Mouse (Mus musculus) forebrain, embryonic 16.5 days (tissue): ENCODE measurements around the gene Sytl1. TPM values are rescaled to one million over a fixed set of nuclear protein-coding genes. Genes with fewer than 3 reads are reported as not detected.
A peak's percentile ranks its signal among the peaks of the same experiment; 100 is the strongest.

ENCODE experiments used
- ATAC-seq: fragments of 200-750 bp; cut with Nextera tagmentation; 2 replicates; pipeline ENCODE4 v1.8.0; 2017; ENCODE audit warnings: mild to moderate bottlenecking, moderate library complexity
- H3K27ac ChIP-seq: fragments of 300-500 bp; sonication (generic); 2 replicates; pipeline ENCODE4 v1.5.1; 2014; ENCODE audit warnings: low read length, control low read depth
- H3K27me3 ChIP-seq: fragments of 300-500 bp; sonication (generic); replicated peaks from 2 replicates; pipeline ENCODE4 v1.6.1; 2014; ENCODE audit warnings: low read length; ENCODE audit not compliant: control insufficient read depth, insufficient read depth
- H3K36me3 ChIP-seq: fragments of 300-500 bp; sonication (generic); 2 replicates; pipeline ENCODE4 v1.6.1; 2014; ENCODE audit not compliant: control insufficient read depth, insufficient read depth
- H3K4me1 ChIP-seq: fragments of 300-500 bp; sonication (generic); replicated peaks from 2 replicates; pipeline ENCODE4 v1.6.1; 2014; ENCODE audit warnings: low read length; ENCODE audit not compliant: control insufficient read depth, insufficient read depth
- H3K4me2 ChIP-seq: fragments of 300-500 bp; sonication (generic); 2 replicates; pipeline ENCODE4 v1.6.1; 2014; ENCODE audit warnings: mild to moderate bottlenecking, low read length, control low read depth
- H3K4me3 ChIP-seq: fragments of 300-500 bp; sonication (generic); replicated peaks from 2 replicates; pipeline ENCODE4 v1.5.1; 2014; ENCODE audit warnings: mild to moderate bottlenecking, low read length, control low read depth
- H3K9ac ChIP-seq: fragments of 300-500 bp; sonication (generic); replicated peaks from 2 replicates; pipeline ENCODE4 v1.6.1; 2014; ENCODE audit warnings: low read depth, low read length, control low read depth
- H3K9me3 ChIP-seq: fragments of 300-500 bp; sonication (generic); 2 replicates; pipeline ENCODE4 v1.6.1; 2016; ENCODE audit warnings: low read length; ENCODE audit not compliant: control insufficient read depth
- WGBS: fragments of 180-500 bp; shearing (Covaris S2); extraction: QIAGEN DNeasy Blood & Tissue Kit; methylation state at CpG from one replicate; pipeline ENCODE4 v1.1.7; 2014; 5-methylcytosine and 5-hydroxymethylcytosine counted together
- polyA plus RNA-seq: library from polyadenylated mRNA; unstranded; fragments of >200 nt; fragmentation: Nextera tagmentation; extraction: Ambion mirVana; gene quantifications from 2 replicates; pipeline ENCODE4 v1.2.1, GENCODE M21; 2015

The Sytl1 gene
- polyA plus RNA-seq, 1 experiment from 2014 or later = 0.52 TPM

DNA sequence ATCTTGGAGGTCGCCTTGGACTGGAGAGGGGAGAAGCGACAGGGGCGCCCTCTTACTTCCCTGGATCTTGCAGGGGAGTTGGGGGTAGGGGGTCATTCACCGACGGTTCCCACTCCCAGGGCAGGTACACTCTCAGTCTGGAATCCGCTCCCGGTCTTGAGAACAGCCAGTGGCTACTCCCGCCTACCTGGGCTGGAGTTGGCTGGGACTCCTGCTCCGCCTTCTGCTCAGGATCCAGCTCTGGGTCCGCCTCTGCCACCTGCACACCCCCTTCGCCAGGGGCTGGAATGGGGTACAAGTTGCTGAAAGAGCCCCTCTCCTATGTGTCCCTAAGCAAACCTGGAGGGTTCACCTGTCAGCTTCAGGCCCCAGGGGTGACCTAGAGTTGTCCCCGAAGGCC lies 5.7 kb downstream of the Sytl1 start:
- H3K4me3 ChIP-seq = no peak overlapping the region
- H3K36me3 ChIP-seq = no peaks in the 10 kb centered on the region
- no peaks in the 10 kb centered on the region for H3K4me1 ChIP-seq
- no peak overlapping the region for H3K9ac ChIP-seq
- no peak overlapping the region for H3K4me2 ChIP-seq
- H3K9me3 ChIP-seq = no peaks in the 10 kb centered on the region
- H3K27me3 ChIP-seq = peaks cover 7% of the 10 kb centered on the region
- WGBS = 31% methylated on average over 10 of the region's 12 CpGs
- H3K27ac ChIP-seq = no peak overlapping the region
- no peak for ATAC-seq

DNA sequence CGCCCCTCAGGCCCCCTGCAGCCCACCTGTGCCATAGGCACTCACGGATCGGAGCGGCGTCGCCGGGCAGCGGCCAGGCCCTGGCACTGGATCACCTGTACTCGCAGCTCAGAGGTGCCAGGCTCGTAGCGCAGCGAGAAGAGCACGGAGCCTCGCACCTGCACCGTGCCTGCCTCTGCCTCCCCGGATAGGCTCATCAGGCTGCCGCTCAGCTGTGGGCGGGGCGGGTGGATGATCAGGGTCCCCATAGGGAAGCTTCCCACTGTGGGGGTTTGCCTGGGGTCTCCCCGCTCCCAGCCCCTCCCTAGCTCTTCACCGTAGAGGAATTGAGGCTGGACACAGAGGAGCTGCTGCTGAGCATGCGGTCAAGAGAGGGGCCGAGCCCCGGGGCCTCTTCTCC lies 6.1 kb downstream of the Sytl1 start:
- Histone ChIP-seq H3K9me3 (no peaks in the 10 kb centered on the region), H3K27ac (no peak overlapping the region), H3K9ac (no peak overlapping the region), H3K4me2 (no peak overlapping the region), H3K27me3 (peaks cover 11% of the 10 kb centered on the region), H3K4me3 (no peak overlapping the region), H3K36me3 (no peaks in the 10 kb centered on the region), H3K4me1 (no peaks in the 10 kb centered on the region)
- ATAC-seq = no peak
- 19% methylated on average over 24 of the region's 24 CpGs for WGBS

GRCm38 (mm10) chr4:133255392-133255791 lies 7.5 kb downstream of the Sytl1 start:
- peaks cover 25% of the 10 kb centered on the region for H3K27me3 ChIP-seq
- WGBS = 57% methylated on average over 6 of the region's 6 CpGs
- no peak for ATAC-seq

DNA sequence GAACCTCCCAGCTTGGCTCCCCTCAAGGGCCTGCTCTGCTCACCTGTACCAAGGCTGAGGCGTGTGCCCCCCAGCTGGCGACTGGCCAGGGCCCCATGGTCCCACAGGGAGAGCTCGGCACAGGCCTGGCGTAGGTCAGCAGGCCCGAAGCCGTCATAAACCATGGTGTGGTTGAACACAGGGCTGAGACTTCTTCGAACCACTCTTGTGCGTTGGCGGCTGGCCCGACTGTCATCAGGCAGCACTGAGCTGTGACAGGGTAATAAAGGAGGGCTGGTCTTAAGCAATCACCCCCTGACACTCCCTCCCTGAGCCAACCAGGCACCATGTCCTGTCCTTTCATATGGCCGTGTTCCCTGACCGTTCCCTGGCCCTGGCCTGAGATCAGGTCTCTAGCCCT lies 9.5 kb downstream of the Sytl1 start:
- Histone ChIP-seq H3K36me3 (no peaks in the 10 kb centered on the region), H3K27ac (no peak overlapping the region), H3K4me1 (peaks cover 12% of the 10 kb centered on the region), H3K4me2 (no peak overlapping the region), H3K9ac (no peak overlapping the region), H3K4me3 (no peak overlapping the region), H3K27me3 (peaks cover 31% of the 10 kb centered on the region), H3K9me3 (no peaks in the 10 kb centered on the region)
- 82% methylated on average over 12 of the region's 12 CpGs for WGBS
- no peak for ATAC-seq

More at GRCm38 (mm10) chr4:133255392-133255791, 7.5 kb downstream of the Sytl1 start:
- Histone ChIP-seq H3K4me1 (peaks cover 11% of the 10 kb centered on the region), H3K4me3 (no peak overlapping the region), H3K9ac (no peak overlapping the region), H3K9me3 (no peaks in the 10 kb centered on the region), H3K4me2 (no peak overlapping the region), H3K36me3 (no peaks in the 10 kb centered on the region), H3K27ac (no peak overlapping the region)

DNA sequence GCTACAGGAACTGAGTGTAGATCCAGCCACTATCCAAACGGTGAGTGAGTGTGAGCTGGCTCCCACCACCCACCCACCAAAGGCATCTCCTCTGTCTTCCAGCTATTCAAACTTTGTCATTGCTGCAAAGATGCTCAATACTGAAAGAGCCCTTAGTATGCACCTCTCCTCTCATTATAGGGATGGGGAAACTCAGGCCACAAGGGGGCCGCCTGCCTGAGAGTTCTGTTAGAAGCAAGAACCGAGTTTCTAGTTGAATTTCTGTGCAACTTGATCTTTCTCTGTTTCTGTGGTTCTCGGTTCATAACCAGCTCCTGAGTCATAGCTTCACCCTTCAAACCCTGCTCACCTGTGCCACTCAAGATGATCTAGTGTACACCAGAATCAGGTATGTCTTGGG lies 10.8 kb downstream of the Sytl1 start:
- H3K4me1 ChIP-seq = peaks cover 12% of the 10 kb centered on the region
- no peak for ATAC-seq
- no peaks in the 10 kb centered on the region for H3K36me3 ChIP-seq
- no peak overlapping the region for H3K4me3 ChIP-seq
- no peaks in the 10 kb centered on the region for H3K9me3 ChIP-seq
- peaks cover 37% of the 10 kb centered on the region for H3K27me3 ChIP-seq
- H3K4me2 ChIP-seq = no peak overlapping the region
- WGBS = 38% methylated on average over 4 of the region's 4 CpGs
- no peak overlapping the region for H3K9ac ChIP-seq
- no peak overlapping the region for H3K27ac ChIP-seq

DNA sequence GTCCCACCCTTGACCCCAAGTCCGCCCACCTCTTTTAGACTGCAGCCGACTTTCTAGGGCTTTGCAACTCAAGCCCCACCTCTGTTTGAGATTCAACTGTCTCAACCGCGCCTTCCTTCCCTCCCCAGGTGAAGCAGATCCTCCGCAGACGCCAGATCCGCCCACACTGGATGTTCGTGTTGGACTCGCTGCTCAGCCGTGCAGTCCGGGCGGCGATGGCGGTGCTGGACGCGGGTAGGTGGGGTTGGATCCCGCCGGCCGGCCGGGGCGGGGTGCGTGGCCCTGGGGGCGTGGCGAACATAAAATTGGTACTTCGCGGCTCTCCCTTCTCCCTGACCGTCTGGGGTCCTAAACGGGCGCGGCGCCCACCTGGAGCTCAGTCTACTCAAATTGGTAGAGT lies 11.7 kb downstream of the Sytl1 start:
- no peak overlapping the region for H3K27ac ChIP-seq
- peaks cover 12% of the 10 kb centered on the region for H3K4me1 ChIP-seq
- H3K4me3 ChIP-seq = peak overlapping the region; percentile 38
- peaks cover 39% of the 10 kb centered on the region for H3K27me3 ChIP-seq
- no peaks in the 10 kb centered on the region for H3K36me3 ChIP-seq
- peak overlapping the region; percentile 51 for H3K9ac ChIP-seq
- 1% methylated on average over 31 of the region's 31 CpGs for WGBS
- peak overlapping the region; percentile 64 for H3K4me2 ChIP-seq
- ATAC-seq = no peak
- no peaks in the 10 kb centered on the region for H3K9me3 ChIP-seq

- Histone ChIP-seq H3K4me3 (peak overlapping the region; percentile 38), H3K27ac (no peak overlapping the region), H3K9ac (peak overlapping the region; percentile 51), H3K4me1 (peaks cover 12% of the 10 kb centered on the region), H3K9me3 (no peaks in the 10 kb centered on the region), H3K27me3 (peaks cover 39% of the 10 kb centered on the region), H3K4me2 (peak overlapping the region; percentile 64), H3K36me3 (no peaks in the 10 kb centered on the region)
- ATAC-seq = no peak
- whole genome bisulfite sequencing = 2% methylated on average over 22 of the region's 22 CpGs
Measured at GRCm38 (mm10) chr4:133250609-133251008, 12.3 kb downstream of the Sytl1 start.

GRCm38 (mm10) chr4:133247806-133248449 lies 15.0 kb downstream of the Sytl1 start:
- H3K27ac ChIP-seq = no peak overlapping the region
- no peak for ATAC-seq
- no peak overlapping the region for H3K4me3 ChIP-seq
- H3K4me1 ChIP-seq = peaks cover 12% of the 10 kb centered on the region
- H3K36me3 ChIP-seq = no peaks in the 10 kb centered on the region
- peaks cover 46% of the 10 kb centered on the region for H3K27me3 ChIP-seq
- no peaks in the 10 kb centered on the region for H3K9me3 ChIP-seq
- 80% methylated on average over 13 of the region's 13 CpGs for WGBS
- H3K9ac ChIP-seq = no peak overlapping the region
- H3K4me2 ChIP-seq = no peak overlapping the region

GRCm38 (mm10) chr4:133247072-133247471 lies 15.8 kb downstream of the Sytl1 start:
- Histone ChIP-seq H3K27ac (no peak overlapping the region), H3K9me3 (no peaks in the 10 kb centered on the region), H3K9ac (no peak overlapping the region), H3K4me3 (no peak overlapping the region), H3K36me3 (no peaks in the 10 kb centered on the region), H3K27me3 (peaks cover 48% of the 10 kb centered on the region), H3K4me1 (peaks cover 12% of the 10 kb centered on the region), H3K4me2 (no peak overlapping the region)
- 20% methylated on average over 15 of the region's 15 CpGs for WGBS
- no peak for ATAC-seq

GRCm38 (mm10) chr4:133244289-133244688 lies 18.6 kb downstream of the Sytl1 start:
- Histone ChIP-seq H3K4me1 (peaks cover 13% of the 10 kb centered on the region), H3K4me2 (no peak overlapping the region), H3K4me3 (no peak overlapping the region), H3K9ac (no peak overlapping the region), H3K27me3 (peaks cover 48% of the 10 kb centered on the region), H3K9me3 (no peaks in the 10 kb centered on the region), H3K27ac (no peak overlapping the region), H3K36me3 (no peaks in the 10 kb centered on the region)
- no peak for ATAC-seq
- WGBS = 83% methylated on average over 1 of the region's 1 CpGs
